Mouse (Mus musculus): ENCODE measurements around the gene Tmcc3.

GRCm38 (mm10) chr10:94371293-94371692 is 59.5 kb downstream of the Tmcc3 start:
- TF ChIP-seq CTCF (IDR thresholded peaks at IDR 0.05; ENCODE audit: low read depth, low read length): no peak
- TF ChIP-seq EP300 (IDR thresholded peaks at IDR 0.05; ENCODE audit: insufficient read depth, low read depth, low read length): no peak
- TF ChIP-seq POLR2A (IDR thresholded peaks at IDR 0.05; ENCODE audit: insufficient read depth, low read length): no peak

Data from ES-Bruce4 (cell line).